Mouse (Mus musculus): ENCODE data around the gene Kxd1. TPM values are rescaled to one million over a fixed set of nuclear protein-coding genes. Genes with fewer than 3 reads are reported as not detected.

Kxd1 gene
- polyA plus RNA-seq, 2 experiments = 52.5 to 60.3 TPM

DNA sequence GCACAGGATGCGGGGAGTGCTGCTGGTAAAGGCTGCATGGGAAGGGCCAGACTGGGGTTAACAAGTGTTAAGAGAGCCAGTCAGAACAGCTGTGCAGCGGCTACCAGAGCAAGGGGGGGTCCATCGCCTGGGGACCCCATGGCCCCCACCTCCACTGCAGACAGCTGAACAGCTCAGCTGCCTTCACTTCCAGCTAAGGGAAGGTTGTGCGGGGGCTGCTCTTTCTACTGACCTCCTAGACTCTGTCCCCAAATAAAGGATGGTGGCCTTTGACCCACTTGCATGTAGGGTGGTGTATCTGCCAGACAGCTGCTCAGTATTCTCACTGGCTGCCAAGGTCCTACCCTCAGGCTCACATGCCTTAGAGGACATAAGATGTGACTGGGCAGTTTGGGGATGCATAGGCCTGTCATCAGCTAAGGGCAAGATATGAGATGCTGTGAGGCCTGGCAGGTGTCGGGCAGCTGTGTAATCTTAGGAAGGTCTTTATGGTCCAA, 60.5 kb downstream of the Kxd1 start:
- Histone ChIP-seq H3K27me3 (ENCODE audit: control insufficient read depth, insufficient read depth, low read length) (no peaks in the 10 kb centered on the region), H3K36me3 (ENCODE audit: control insufficient read depth, insufficient read depth, low read length) (peaks cover 9% of the 10 kb centered on the region), H3K4me2 (replicated peaks; ENCODE audit: low read depth, low read length, severe bottlenecking) (no peak overlapping the region), H3K4me3 (replicated peaks; ENCODE audit: low read length) (no peak overlapping the region), H3K27ac (replicated peaks; ENCODE audit: low read depth, low read length) (0 out of 2 replicates have a peak overlapping the region, but pooled peaks have one; percentile 13), H3K9ac (ENCODE audit: low read depth, low read length, severe bottlenecking) (no peak overlapping the region), H3K4me1 (ENCODE audit: control insufficient read depth, insufficient read depth, low read length) (peaks cover 20% of the 10 kb centered on the region), H3K9me3 (ENCODE audit: control insufficient read depth, low read length) (no peaks in the 10 kb centered on the region)
- ATAC-seq (ENCODE audit: low FRiP score, low read depth) (peak; percentile 51; the same call in 1 of the 2 replicates), DNase-seq (ENCODE audit: low spot score) (no peak)
- 54% methylated on average over 5 of the region's 5 CpGs for WGBS
- TF ChIP-seq POLR2A (IDR thresholded peaks at IDR 0.05; ENCODE audit: borderline replicate concordance, extremely low read depth, insufficient read depth, insufficient read length) = no peak

GRCm38 (mm10) chr8:70466771-70467170, 61.0 kb downstream of the Kxd1 start:
- H3K36me3 ChIP-seq (ENCODE audit: control insufficient read depth, insufficient read depth, low read length) = peaks cover 9% of the 10 kb centered on the region
- peaks cover 25% of the 10 kb centered on the region for H3K4me1 ChIP-seq (ENCODE audit: control insufficient read depth, insufficient read depth, low read length)
- DNase-seq (ENCODE audit: low spot score) = no peak
- 46% methylated on average over 11 of the region's 11 CpGs for WGBS
- H3K4me3 ChIP-seq (replicated peaks; ENCODE audit: low read length) = no peak overlapping the region
- H3K4me2 ChIP-seq (replicated peaks; ENCODE audit: low read depth, low read length, severe bottlenecking) = no peak overlapping the region
- H3K9me3 ChIP-seq (ENCODE audit: control insufficient read depth, low read length) = no peaks in the 10 kb centered on the region
- no peak for TF ChIP-seq POLR2A (IDR thresholded peaks at IDR 0.05; ENCODE audit: borderline replicate concordance, extremely low read depth, insufficient read depth, insufficient read length)
- no peaks in the 10 kb centered on the region for H3K27me3 ChIP-seq (ENCODE audit: control insufficient read depth, insufficient read depth, low read length)
- H3K27ac ChIP-seq (replicated peaks; ENCODE audit: low read depth, low read length) = 0 out of 2 replicates have a peak overlapping the region, but pooled peaks have one; percentile 13
- no peak for ATAC-seq (ENCODE audit: low FRiP score, low read depth)
- no peak overlapping the region for H3K9ac ChIP-seq (ENCODE audit: low read depth, low read length, severe bottlenecking)

DNA sequence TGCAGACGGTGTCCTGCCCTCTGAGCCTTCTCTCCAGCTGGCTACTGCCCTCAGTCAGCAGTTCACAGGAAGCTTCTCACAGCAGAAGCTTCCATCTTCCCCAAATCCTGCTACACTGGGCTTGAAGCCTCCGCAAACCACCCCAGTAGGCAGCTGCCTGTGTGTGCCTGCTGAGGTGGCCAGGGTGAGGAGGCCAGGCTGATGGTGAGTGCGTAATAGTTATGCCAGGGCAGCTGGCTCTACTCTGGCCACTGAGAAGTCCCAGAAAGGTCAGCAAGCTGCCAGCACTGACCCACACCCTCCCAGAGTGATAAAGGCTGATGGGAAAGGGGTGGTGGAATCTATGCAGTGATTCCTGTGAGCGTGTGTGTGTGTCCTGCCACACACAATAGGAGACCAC, 61.5 kb downstream of the Kxd1 start:
- H3K9me3 ChIP-seq (ENCODE audit: control insufficient read depth, low read length) = no peaks in the 10 kb centered on the region
- H3K4me2 ChIP-seq (replicated peaks; ENCODE audit: low read depth, low read length, severe bottlenecking) = no peak overlapping the region
- H3K27ac ChIP-seq (replicated peaks; ENCODE audit: low read depth, low read length) = no peak overlapping the region
- H3K36me3 ChIP-seq (ENCODE audit: control insufficient read depth, insufficient read depth, low read length) = peaks cover 9% of the 10 kb centered on the region
- DNase-seq (ENCODE audit: low spot score) = no peak
- WGBS = 76% methylated on average over 4 of the region's 4 CpGs
- peaks cover 28% of the 10 kb centered on the region for H3K4me1 ChIP-seq (ENCODE audit: control insufficient read depth, insufficient read depth, low read length)
- no peak for ATAC-seq (ENCODE audit: low FRiP score, low read depth)
- H3K9ac ChIP-seq (ENCODE audit: low read depth, low read length, severe bottlenecking) = no peak overlapping the region
- H3K27me3 ChIP-seq (ENCODE audit: control insufficient read depth, insufficient read depth, low read length) = no peaks in the 10 kb centered on the region
- no peak overlapping the region for H3K4me3 ChIP-seq (replicated peaks; ENCODE audit: low read length)
- no peak for TF ChIP-seq POLR2A (IDR thresholded peaks at IDR 0.05; ENCODE audit: borderline replicate concordance, extremely low read depth, insufficient read depth, insufficient read length)

DNA sequence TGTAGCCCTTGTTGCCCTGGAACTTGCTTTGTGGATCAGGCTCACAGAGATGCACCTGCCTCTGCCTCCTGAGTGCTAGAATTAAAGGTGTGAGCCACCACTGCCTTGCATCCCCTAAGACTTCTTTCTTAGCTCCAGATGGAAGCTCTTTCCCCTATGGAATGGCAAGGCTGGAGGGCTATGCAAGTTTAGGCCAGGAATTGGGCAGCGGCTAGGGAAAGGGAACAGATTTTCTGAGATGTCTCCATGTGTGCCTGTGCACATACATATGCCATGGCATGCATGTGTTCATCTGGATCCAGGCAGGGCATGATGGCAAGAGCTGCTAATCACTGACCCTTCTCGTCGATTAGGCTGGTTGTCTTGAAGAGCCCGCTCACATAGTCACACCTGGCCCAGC, 62.1 kb downstream of the Kxd1 start:
- no peak for TF ChIP-seq POLR2A (IDR thresholded peaks at IDR 0.05; ENCODE audit: borderline replicate concordance, extremely low read depth, insufficient read depth, insufficient read length)
- DNase-seq (ENCODE audit: low spot score) (no peak), ATAC-seq (ENCODE audit: low FRiP score, low read depth) (no peak)
- Histone ChIP-seq H3K4me1 (ENCODE audit: control insufficient read depth, insufficient read depth, low read length) (peaks cover 28% of the 10 kb centered on the region), H3K9me3 (ENCODE audit: control insufficient read depth, low read length) (no peaks in the 10 kb centered on the region), H3K4me3 (replicated peaks; ENCODE audit: low read length) (no peak overlapping the region), H3K36me3 (ENCODE audit: control insufficient read depth, insufficient read depth, low read length) (peaks cover 9% of the 10 kb centered on the region), H3K9ac (ENCODE audit: low read depth, low read length, severe bottlenecking) (no peak overlapping the region), H3K27me3 (ENCODE audit: control insufficient read depth, insufficient read depth, low read length) (no peaks in the 10 kb centered on the region), H3K4me2 (replicated peaks; ENCODE audit: low read depth, low read length, severe bottlenecking) (no peak overlapping the region), H3K27ac (replicated peaks; ENCODE audit: low read depth, low read length) (no peak overlapping the region)
- WGBS = 97% methylated on average over 4 of the region's 4 CpGs

DNA sequence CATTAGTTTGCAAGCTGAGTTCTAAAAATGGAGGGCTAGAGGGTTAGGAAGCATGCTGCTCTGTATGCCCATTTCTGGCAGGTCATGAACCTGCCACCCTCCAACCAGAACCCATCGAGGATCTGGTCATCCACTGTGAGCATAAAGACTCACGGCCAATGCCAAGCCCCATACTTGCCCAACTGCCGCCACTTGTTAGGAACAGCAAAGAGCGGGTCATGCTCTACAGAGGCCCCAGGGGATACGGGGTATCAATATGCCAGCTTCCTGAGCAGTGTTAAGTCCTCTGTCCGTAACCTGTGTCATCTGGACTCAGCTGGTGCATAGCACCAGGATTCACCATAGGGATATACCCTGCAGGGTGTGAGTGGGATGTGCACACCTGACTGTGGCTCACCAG, 63.6 kb downstream of the Kxd1 start:
- 90% methylated on average over 6 of the region's 6 CpGs for WGBS
- Histone ChIP-seq H3K36me3 (ENCODE audit: control insufficient read depth, insufficient read depth, low read length) (peaks cover 7% of the 10 kb centered on the region), H3K4me3 (replicated peaks; ENCODE audit: low read length) (no peak overlapping the region), H3K4me1 (ENCODE audit: control insufficient read depth, insufficient read depth, low read length) (peaks cover 28% of the 10 kb centered on the region), H3K27ac (replicated peaks; ENCODE audit: low read depth, low read length) (no peak overlapping the region), H3K9me3 (ENCODE audit: control insufficient read depth, low read length) (no peaks in the 10 kb centered on the region), H3K27me3 (ENCODE audit: control insufficient read depth, insufficient read depth, low read length) (no peaks in the 10 kb centered on the region), H3K9ac (ENCODE audit: low read depth, low read length, severe bottlenecking) (no peak overlapping the region), H3K4me2 (replicated peaks; ENCODE audit: low read depth, low read length, severe bottlenecking) (no peak overlapping the region)
- no peak for TF ChIP-seq POLR2A (IDR thresholded peaks at IDR 0.05; ENCODE audit: borderline replicate concordance, extremely low read depth, insufficient read depth, insufficient read length)
- ATAC-seq (ENCODE audit: low FRiP score, low read depth) (no peak), DNase-seq (ENCODE audit: low spot score) (no peak)

GRCm38 (mm10) chr8:70463306-70463705, 64.5 kb downstream of the Kxd1 start:
- Histone ChIP-seq H3K27me3 (ENCODE audit: control insufficient read depth, insufficient read depth, low read length) (no peaks in the 10 kb centered on the region), H3K9me3 (ENCODE audit: control insufficient read depth, low read length) (no peaks in the 10 kb centered on the region), H3K9ac (ENCODE audit: low read depth, low read length, severe bottlenecking) (no peak overlapping the region), H3K36me3 (ENCODE audit: control insufficient read depth, insufficient read depth, low read length) (peaks cover 7% of the 10 kb centered on the region), H3K4me1 (ENCODE audit: control insufficient read depth, insufficient read depth, low read length) (peaks cover 28% of the 10 kb centered on the region), H3K4me3 (replicated peaks; ENCODE audit: low read length) (no peak overlapping the region), H3K27ac (replicated peaks; ENCODE audit: low read depth, low read length) (no peak overlapping the region), H3K4me2 (replicated peaks; ENCODE audit: low read depth, low read length, severe bottlenecking) (no peak overlapping the region)
- DNase-seq (ENCODE audit: low spot score) = no peak
- WGBS = 75% methylated on average over 4 of the region's 4 CpGs
- no peak for ATAC-seq (ENCODE audit: low FRiP score, low read depth)
- TF ChIP-seq POLR2A (IDR thresholded peaks at IDR 0.05; ENCODE audit: borderline replicate concordance, extremely low read depth, insufficient read depth, insufficient read length) = no peak
